Mouse (Mus musculus) thymus, adult 2 months (tissue): ENCODE measurements around the gene Hmmr. TPM values are rescaled to one million over a fixed set of nuclear protein-coding genes. Genes with fewer than 3 reads are reported as not detected.

Experiments
- DNase-seq: peaks from one replicate; pipeline ENCODE4 v3.0.0; 2021
- H3K27ac ChIP-seq: fragments of 200-500 bp; 2 replicates; pipeline ENCODE4 v1.5.1; 2012; ENCODE audit warnings: low read length, control low read depth; ENCODE audit not compliant: control insufficient read depth, insufficient read depth
- H3K27me3 ChIP-seq: fragments of 200-500 bp; 2 replicates; pipeline ENCODE4 v1.6.1; 2012; ENCODE audit warnings: mild to moderate bottlenecking, low read length, moderate library complexity, mixed read lengths; ENCODE audit not compliant: control insufficient read depth, insufficient read depth
- H3K36me3 ChIP-seq: fragments of 200-500 bp; 2 replicates; pipeline ENCODE4 v1.6.1; 2012; ENCODE audit warnings: mild to moderate bottlenecking, low read length, moderate library complexity; ENCODE audit not compliant: control insufficient read depth, insufficient read depth
- H3K4me1 ChIP-seq: fragments of 200-500 bp; replicated peaks from 2 replicates; pipeline ENCODE4 v1.6.1; 2012; ENCODE audit warnings: low read length; ENCODE audit not compliant: control insufficient read depth, insufficient read depth
- H3K4me3 ChIP-seq: fragments of 200-500 bp; 2 replicates; pipeline ENCODE4 v1.5.1; 2012; ENCODE audit warnings: mild to moderate bottlenecking, low read length, control low read depth, moderate library complexity; ENCODE audit not compliant: control insufficient read depth, insufficient read depth
- CTCF ChIP-seq: fragments of 200-500 bp; IDR thresholded peaks from 2 replicates; pipeline ENCODE4 v1.5.1; 2012; ENCODE audit warnings: mild to moderate bottlenecking, control low read depth, low read length, moderate library complexity, borderline replicate concordance; ENCODE audit not compliant: control insufficient read depth, poor library complexity, insufficient read depth; ENCODE audit errors: extremely low read depth
- POLR2A ChIP-seq: fragments of 200-500 bp; IDR thresholded peaks from 2 replicates; pipeline ENCODE4 v1.6.1; 2012; ENCODE audit warnings: mild to moderate bottlenecking, low read length, control low read depth, moderate library complexity; ENCODE audit not compliant: control insufficient read depth, poor library complexity, insufficient read depth; ENCODE audit errors: extremely low read depth
- WGBS: fragments of 180-500 bp; shearing (Covaris S2); methylation state at CpG from one replicate; pipeline ENCODE4 v1.1.7; 2018; 5-methylcytosine and 5-hydroxymethylcytosine counted together
- polyA plus RNA-seq: library from polyadenylated mRNA; depleted of rRNA; stranded (reverse); fragments of >200 nt; gene quantifications from 2 replicates; pipeline ENCODE4 v1.2.3, GENCODE M21; 2012; rRNA removed

Hmmr gene
- polyA plus RNA-seq, 1 experiment, result 18.4 TPM

- WGBS, result 94% methylated on average over 3 of the region's 3 CpGs
- H3K36me3 ChIP-seq, result peaks cover 84% of the 10 kb centered on the region
Measured at GRCm38 (mm10) chr11:40683295-40683694, 49.9 kb downstream of the Hmmr start.

GRCm38 (mm10) chr11:40682456-40682855, 50.8 kb downstream of the Hmmr start:
- 90% methylated on average over 3 of the region's 3 CpGs for WGBS
- Histone ChIP-seq H3K4me1 (no peaks in the 10 kb centered on the region), H3K4me3 (no peak overlapping the region), H3K27me3 (no peaks in the 10 kb centered on the region), H3K27ac (no peak overlapping the region), H3K36me3 (peaks cover 90% of the 10 kb centered on the region)
- DNase-seq, result no peak
- no peak for TF ChIP-seq POLR2A
- no peak for TF ChIP-seq CTCF

More at GRCm38 (mm10) chr11:40683295-40683694, 49.9 kb downstream of the Hmmr start:
- no peak for TF ChIP-seq POLR2A
- TF ChIP-seq CTCF, result no peak
- Histone ChIP-seq H3K4me1 (no peaks in the 10 kb centered on the region), H3K4me3 (no peak overlapping the region), H3K27me3 (no peaks in the 10 kb centered on the region), H3K27ac (no peak overlapping the region)
- DNase-seq, result no peak

- H3K27ac ChIP-seq, result no peak overlapping the region
- WGBS, result 97% methylated on average over 1 of the region's 1 CpGs
- no peaks in the 10 kb centered on the region for H3K4me1 ChIP-seq
- no peak for DNase-seq
- H3K27me3 ChIP-seq, result no peaks in the 10 kb centered on the region
- H3K4me3 ChIP-seq, result no peak overlapping the region
- TF ChIP-seq POLR2A, result no peak
- TF ChIP-seq CTCF, result no peak
- H3K36me3 ChIP-seq, result peaks cover 48% of the 10 kb centered on the region
Measured at GRCm38 (mm10) chr11:40677169-40677568, 56.1 kb downstream of the Hmmr start.

GRCm38 (mm10) chr11:40675014-40675730, 58.0 kb downstream of the Hmmr start:
- Histone ChIP-seq H3K4me3 (no peak overlapping the region), H3K36me3 (peaks cover 29% of the 10 kb centered on the region), H3K4me1 (no peaks in the 10 kb centered on the region), H3K27me3 (no peaks in the 10 kb centered on the region), H3K27ac (no peak overlapping the region)
- WGBS, result 77% methylated on average over 4 of the region's 4 CpGs
- no peak for TF ChIP-seq POLR2A
- no peak for TF ChIP-seq CTCF
- DNase-seq, result no peak

Other genes starting within 250 kb of the Hmmr start
- 49.5 and 51.9 TPM in 2 replicates for gene Mat2b, start 38.2 kb downstream of the Hmmr start, polyA plus RNA-seq
- 20.0 and 21.5 TPM in 2 replicates for gene Nudcd2, start 245 bp upstream of the Hmmr start, polyA plus RNA-seq
- gene Ccng1, start 21.9 kb upstream of the Hmmr start, polyA plus RNA-seq, result 16.2 and 19.8 TPM in 2 replicates